Mouse (Mus musculus): ENCODE results near the gene Zfp40. TPM values are rescaled to one million over a fixed set of nuclear protein-coding genes. Genes with fewer than 3 reads are reported as not detected.
"Not testable (repeated sequence)": the region's sequence is repeated elsewhere in the genome, so short reads cannot be mapped to it uniquely, and the experiment has no call there.

Zfp40 gene
- 1 to 10 TPM in 2 of 4 experiments, under 1 TPM in 2; 0.92 to 3.5 (median 1.5) TPM for total RNA-seq (2022)

DNA sequence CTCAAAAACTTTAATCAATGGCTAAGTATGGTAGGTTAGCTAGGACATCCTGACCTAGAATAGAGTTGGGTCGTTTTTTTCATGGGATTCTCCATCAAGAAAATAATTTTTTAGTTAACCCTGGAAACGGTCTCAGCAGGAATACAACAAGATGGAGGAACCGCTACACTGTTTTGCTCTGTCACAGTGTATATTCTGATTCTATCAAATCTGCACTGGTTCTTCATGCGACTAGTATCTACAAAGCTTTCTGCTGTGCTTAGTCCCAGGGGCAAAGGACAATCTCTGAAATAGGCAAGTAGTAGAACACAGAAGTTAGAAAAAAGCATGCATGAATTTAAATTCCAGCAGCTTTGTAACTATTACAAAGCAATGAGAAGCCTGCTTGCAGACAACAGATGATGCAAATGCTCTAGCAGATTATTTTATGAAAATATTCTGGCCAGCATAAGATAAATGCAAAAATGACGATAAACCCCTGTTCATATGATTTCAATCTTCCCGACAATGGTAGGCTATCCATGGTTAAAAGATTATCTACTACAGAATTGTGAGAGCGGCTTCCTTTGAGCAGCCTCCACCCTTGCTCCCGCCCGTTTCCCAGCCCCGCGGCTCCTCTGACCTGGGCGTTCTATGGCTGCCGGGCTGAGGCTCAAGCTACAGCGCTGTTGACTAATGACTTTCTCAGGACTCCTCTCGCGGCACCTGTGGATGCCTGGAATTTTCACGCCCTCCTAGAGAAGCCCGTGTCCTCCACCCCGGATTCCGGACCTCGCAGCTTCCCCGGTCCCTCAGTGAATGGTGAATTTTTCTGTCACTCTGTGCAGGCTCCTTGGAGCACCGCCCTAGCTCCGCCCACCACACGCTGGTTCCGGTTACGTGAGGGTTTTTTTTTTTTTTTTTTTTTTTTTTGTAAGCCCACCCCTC, at the start of gene Zfp40:
Zfp40 (minus strand) TSS at position 800 of the 927 bp plus-strand sequence.
- peak; percentile 81 to 86 for DNase-seq (ENCODE audit: low spot score in 2 of 2)

DNA sequence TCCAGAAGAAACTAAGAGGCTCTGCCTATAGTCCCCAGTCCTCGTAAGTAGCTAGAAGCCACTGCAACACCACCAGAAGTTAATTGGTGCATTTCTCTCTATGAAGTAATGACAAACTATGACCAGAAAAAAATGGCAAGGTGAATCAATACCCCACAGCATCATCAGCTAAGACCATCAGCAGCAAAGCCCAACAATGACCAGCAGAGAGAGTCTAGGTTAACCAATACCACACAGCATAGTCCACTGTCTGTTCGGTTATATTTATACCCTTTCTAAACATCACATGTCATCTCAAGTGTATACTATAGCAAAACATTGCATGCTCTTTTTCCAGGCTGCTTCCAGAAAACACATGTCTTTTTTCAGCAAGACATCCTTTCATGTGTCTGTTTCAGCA, 25.3 kb upstream of the Zfp40 start:
- no peak for DNase-seq (ENCODE audit: low spot score in 2 of 2)

DNA sequence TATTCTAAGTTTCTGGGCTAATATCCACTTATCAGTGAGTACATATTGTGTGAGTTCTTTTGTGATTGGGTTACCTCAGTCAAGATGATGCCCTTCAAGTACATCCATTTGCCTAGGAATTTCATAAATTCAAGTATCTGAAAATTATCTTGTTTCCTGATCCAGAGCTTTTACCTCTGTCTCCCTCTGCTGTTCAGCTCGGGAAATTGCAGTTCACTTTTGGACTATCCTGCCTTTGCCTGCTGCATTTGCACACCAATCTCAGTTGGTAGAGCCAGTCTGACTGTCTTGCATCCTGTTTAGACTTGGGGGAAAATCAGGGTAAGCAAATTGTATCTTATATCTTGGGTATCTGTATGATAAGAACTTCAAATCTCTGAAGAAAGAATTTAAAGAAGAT, 6.8 kb upstream of the Zfp40 start:
- not testable (repeated sequence) for DNase-seq (ENCODE audit: low spot score in 2 of 2)

DNA sequence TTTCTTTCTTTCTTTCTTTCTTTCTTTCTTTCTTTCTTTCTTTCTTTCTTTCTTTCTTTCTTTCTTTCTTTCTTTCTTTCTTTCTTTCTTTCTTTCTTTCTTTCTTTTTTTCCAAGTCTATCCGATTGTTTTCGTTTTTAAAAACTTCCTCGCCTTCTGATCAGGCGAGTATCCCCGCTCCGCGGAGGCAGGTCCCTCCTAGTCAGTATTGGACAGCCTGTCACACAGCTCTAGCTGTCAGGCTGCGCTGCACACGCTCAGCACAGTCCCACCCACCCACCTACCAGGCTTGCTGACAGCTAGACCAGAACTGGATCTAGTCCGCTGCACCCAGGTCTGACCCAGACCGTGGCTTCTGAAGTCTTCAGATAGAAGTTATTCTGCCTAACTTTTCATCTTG, 389 bp upstream of the Zfp40 start:
- DNase-seq (ENCODE audit: low spot score in 2 of 2), result peak in 1 of 2 experiments; percentile 18

DNA sequence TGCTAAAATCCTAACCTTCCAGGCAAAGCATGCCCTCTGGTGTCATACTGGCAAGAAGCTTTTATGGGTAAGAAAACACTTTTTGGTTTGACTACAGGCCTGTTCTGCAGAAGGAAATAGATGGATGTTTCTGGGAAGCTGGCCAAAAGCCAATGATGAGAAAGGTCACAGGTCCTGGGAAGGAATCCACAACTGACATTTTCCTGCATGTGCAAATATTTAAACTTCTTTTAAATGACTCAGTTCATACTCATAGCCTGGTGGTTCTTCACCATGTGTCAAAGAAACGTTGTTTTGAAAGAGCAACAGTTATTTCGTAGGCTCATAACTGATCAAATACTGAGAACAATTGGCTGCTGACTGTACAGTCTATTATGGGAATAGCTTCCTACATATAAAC, 5.4 kb downstream of the Zfp40 start:
- DNase-seq (ENCODE audit: low spot score in 2 of 2), result no peak

Other genes with a start within 250 kb of the Zfp40 start
- gene Vmn2r-ps130, start 132.1 kb downstream of the Zfp40 start, total RNA-seq (2022), result not detected
- gene Vmn2r114, start 119.3 kb upstream of the Zfp40 start, total RNA-seq (2022), result not detected
- not detected for gene Vmn2r115, start 150.5 kb upstream of the Zfp40 start, total RNA-seq (2022)
- gene Vmn2r116, start 191.4 kb upstream of the Zfp40 start, total RNA-seq (2022), result not detected

Measured in gastrocnemius, adult 8-10 months (tissue).